Mouse (Mus musculus) retina, postnatal 7 days (tissue): Measurements from ENCODE around the gene Cdc37l1.
"Not testable (repeated sequence)": the region's sequence is repeated elsewhere in the genome, so short reads cannot be mapped to it uniquely, and the experiment has no call there.

ENCODE experiments used
- DNase-seq: peaks from one replicate; pipeline ENCODE4 v3.0.0-alpha.2; 2012; ENCODE audit warnings: low read depth, low spot score

Cdc37l1 gene

GRCm38 (mm10) chr19:28990194-28990589, at the start of gene Cdc37l1:
Cdc37l1 (plus strand) TSS chr19:28990352.
- peak; percentile 88 for DNase-seq

- DNase-seq, result no peak
These were observed 48.9 kb upstream of the Cdc37l1 start for GRCm38 (mm10) chr19:28941271-28941670.

- no peak for DNase-seq
These were observed 43.4 kb upstream of the Cdc37l1 start for GRCm38 (mm10) chr19:28946782-28947181.

DNA sequence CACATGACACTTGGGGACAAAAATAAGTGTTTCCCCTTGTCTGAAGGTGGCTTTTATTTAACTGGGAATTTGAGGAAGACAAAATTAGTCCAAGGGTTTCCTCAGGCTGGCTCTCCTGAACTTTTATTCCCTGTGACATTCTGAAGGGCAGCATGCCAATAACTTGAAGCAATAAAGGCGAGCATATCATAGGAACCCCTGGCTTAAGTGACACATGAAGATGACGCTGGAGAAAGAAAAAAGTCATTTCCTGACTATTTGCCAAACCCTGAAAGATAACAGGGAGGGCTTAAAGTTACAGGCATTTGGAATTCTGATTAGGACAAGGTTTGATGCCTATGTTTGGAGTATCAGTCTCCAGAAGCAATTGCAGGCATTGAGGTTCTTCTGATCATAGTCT, 42.8 kb upstream of the Cdc37l1 start:
- DNase-seq, result no peak

DNA sequence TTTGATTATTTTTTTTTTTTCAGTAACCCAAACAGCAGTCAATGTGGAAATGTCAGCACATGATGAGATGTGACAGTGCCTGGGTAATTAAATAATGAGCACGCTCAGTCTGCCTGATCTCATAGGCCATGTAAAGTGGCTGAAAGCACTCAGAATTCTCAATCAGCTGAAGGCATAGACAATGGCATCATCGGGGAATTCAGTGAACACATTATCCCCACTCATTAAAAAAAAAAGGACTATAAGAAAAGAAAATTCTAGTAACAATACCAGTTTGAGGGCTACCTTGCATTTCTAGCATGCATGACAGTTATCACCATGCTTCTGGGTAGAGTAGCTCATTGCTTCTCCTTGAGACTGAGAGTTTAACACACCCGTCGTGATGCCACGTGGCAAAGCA, 38.9 kb upstream of the Cdc37l1 start:
- no peak for DNase-seq

DNA sequence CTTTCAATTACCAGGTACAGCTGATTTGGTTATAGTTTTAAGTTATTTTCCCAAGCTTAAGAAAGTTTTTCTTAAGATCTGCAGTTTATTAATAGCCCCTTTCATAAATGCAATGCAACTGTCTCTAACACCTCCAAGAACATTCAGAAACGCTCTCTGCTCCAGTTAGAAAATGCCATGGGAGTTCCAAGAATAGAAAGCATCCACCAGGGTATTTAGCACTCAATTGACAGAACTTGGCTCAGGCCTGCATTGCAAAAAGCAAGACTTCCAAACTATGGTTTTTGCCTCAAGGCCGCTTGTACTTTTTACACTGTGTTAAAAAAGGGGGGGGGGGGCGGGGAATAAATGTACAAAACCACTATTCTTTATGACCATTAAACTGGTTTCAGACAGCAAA, 27.0 kb upstream of the Cdc37l1 start:
- no peak for DNase-seq

DNA sequence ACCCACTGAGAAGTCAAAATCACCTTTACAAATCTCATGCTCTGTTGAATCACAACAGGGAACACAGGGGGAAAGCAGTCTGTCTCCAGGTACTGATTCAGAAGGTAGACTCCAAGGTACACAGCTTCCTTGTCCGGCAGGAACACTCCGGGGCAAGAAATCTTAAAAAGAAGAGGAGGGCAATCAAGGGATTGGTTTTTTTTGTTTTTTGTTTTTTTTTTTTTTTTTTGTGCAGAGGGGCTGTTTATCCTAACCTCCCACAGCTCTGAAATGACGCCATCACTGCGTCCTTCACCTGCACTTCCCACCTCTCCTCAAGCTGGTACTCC, 26.7 kb upstream of the Cdc37l1 start:
- no peak for DNase-seq

- peak; percentile 57 for DNase-seq
These were observed 26.2 kb upstream of the Cdc37l1 start, which contains the start of gene Plpp6 for GRCm38 (mm10) chr19:28963842-28964551. Plpp6 (plus strand) TSS chr19:28963953.

DNA sequence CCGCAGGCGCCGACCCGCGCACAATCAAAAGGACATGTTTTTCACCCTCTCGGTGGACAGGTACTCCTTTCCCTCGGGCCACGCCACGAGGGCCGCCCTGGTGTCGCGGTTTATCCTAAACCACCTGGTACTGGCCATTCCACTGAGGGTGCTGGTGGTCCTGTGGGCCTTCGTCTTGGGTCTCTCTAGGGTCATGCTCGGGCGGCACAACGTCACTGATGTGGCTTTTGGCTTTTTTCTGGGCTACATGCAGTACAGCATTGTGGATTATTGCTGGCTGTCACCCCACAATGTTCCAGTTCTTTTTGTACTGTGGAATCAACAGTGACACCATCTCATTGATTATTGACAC, 25.6 kb upstream of the Cdc37l1 start:
- DNase-seq, result no peak

- DNase-seq, result no peak
These were observed 22.5 kb upstream of the Cdc37l1 start, which contains the start of gene 4430402I18Rik for GRCm38 (mm10) chr19:28967652-28968051. 4430402I18Rik (minus strand) TSS chr19:28967800.

GRCm38 (mm10) chr19:28968178-28968577, 22.0 kb upstream of the Cdc37l1 start:
- DNase-seq, result no peak

- DNase-seq, result no peak
These were observed 20.9 kb upstream of the Cdc37l1 start for GRCm38 (mm10) chr19:28969231-28969630.

GRCm38 (mm10) chr19:28970251-28970650, 19.9 kb upstream of the Cdc37l1 start:
- no peak for DNase-seq

DNA sequence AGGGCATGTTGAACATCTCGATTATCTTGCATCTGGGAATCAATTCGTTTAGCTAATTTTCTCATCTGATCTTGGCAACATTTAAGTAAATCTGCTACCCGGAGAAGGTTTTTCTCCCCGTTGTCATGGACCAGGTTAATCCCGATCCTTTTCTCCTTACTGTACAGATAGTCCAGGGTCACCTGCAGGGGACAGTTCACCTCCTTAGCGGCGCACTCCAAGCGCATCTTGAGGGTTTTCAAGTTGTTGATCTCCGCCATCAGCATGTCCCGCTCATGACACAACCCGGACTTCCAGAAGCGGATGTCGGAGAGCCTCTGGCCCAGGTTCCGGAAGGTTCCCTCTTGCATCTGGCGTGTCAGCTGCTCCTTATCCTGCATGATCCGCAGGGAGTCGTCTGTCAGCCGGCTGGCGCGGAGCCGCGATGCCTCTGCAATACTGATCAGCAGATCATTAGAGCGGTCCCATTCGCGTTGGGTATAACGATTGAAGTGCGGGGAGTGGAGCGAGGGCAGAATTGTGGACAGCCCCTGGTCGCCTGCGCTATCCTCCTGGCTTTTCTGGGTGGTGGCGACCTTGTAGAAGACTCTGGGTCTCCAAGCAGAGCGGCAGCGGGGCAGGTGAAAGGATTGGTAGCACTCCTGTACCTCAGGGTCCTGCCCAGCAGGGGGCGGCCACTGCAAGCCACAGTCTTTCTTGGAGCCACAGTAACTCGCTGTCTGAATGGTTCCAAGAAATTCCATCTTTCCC, 15.1 kb upstream of the Cdc37l1 start:
- peak; percentile 54 for DNase-seq

DNA sequence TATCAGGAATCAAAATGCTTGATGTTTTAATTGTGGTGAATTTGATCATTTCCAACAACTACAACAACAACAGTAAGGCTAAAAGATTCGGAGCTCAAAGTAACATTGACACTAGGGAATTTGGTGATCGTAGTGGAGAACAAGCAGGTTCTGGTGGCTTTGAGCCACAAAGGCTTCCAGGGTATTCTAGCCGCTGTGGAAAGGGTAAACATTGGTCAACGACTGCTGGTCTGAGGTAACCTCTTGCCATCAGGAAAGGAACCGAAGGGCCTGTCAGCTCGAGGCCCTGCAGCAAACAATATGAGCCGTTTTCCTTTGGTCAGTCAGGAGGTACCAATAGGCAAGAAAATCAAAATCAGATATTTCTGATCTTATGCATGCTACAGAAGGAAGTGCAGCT, 7.5 kb upstream of the Cdc37l1 start:
- DNase-seq, result no peak

GRCm38 (mm10) chr19:28989515-28989914, 637 bp upstream of the Cdc37l1 start:
- DNase-seq, result no peak

- DNase-seq, result no peak
These were observed 554 bp downstream of the Cdc37l1 start for GRCm38 (mm10) chr19:28990590-28991221.

GRCm38 (mm10) chr19:28991391-28991790, 1.2 kb downstream of the Cdc37l1 start:
- DNase-seq, result no peak

DNA sequence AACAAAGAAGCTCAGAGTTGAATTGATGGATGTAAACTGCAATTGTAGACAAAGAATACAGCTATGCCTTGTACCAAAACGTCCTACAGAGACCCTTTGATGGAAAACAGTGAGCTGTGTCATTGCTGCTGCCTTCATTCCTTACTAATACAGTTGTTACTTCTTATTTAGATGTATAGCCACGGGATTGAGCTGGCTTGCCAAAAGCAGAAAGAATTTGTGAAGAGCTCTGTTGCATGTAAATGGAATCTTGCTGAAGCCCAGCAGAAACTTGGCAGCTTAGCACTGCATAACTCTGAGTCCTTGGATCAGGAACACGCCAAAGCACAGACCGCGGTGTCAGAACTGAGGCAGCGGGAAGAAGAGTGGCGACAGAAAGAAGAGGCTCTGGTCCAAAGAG, 4.7 kb downstream of the Cdc37l1 start:
- no peak for DNase-seq

DNA sequence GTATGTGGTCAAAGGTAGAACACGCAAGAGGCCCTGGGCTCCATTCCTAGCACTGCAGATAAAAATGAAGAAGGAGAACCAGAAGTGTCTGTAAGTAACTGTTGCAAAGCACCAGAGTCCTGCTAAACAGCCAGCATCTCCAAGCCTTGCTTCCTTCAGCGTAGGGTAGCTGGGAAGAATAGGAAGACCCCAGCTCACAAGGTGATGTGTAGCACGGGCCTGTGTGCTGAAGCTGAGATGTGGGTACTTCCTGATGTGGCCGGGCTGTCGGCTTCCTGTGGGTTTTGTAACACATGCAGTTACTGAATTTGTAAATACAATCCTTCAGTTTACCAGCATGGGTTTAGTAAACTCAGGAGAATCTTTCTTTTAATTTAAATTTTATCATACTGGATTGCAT, 5.2 kb downstream of the Cdc37l1 start:
- DNase-seq, result no peak

DNA sequence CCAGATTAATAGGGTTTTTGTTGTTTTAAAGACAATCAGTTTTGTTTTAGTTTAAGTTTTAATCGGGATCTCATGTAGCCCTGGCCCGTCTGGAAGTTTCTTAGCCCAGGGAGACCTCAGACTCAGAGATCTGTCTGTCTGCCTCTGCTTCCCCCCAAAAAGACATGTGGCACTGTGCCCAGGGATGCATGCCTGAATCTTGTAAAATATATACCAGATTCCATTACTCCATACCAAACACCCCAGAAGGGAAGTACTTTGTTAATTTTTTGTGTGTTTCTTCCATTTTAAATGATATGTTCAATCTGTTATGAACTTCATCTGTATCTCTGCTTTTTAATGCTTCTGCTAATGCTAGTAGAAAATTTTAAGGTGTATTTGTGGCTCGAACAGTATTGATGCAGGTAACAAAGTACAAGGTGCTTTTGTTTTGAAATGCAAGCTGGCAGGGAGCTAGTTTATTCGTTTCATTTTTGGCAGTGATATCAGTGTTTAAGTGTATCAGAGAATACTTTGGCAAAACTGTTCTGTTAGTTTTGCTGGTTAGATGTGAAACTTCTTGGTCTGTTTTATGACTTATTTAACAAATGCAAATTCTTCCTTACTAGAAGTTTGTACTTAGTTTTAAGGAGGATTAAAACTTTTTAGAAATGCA, 8.0 kb downstream of the Cdc37l1 start:
- DNase-seq, result no peak

DNA sequence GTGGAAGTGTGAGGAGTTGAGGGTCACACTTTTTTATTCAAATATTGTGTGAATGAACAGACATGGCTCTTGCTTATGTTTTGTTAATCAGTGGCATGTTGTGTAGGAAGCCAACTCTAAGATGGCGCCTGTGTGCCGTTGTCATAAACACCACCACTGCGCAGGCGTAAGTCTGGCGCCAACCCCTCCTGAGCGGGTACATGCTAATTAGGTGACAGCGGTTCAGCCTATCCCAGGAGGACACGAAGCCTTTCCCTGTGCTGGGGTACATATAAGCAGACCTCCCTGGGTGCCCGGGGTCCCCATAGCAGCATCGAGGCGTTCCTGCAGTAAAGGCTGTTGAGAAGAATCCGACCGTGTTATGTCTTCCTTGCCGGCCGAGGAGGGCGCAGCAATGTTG, 10.2 kb downstream of the Cdc37l1 start:
- not testable (repeated sequence) for DNase-seq
